Mouse (Mus musculus): ENCODE measurements at regions not wholly inside any gene's neighbourhood (a gene's known extent, or its start where the extent isn't known, plus 50 kb on each side); places are given as distances from the start of the nearest gene placed in this dataset.

- no peak for TF ChIP-seq HCFC1 (IDR thresholded peaks at IDR 0.05; ENCODE audit: borderline replicate concordance, insufficient read depth, low read length)
- no peak for TF ChIP-seq MAFK (IDR thresholded peaks at IDR 0.05; ENCODE audit: insufficient read depth, low read depth, low read length)
- no peak for TF ChIP-seq ZNF384 (IDR thresholded peaks at IDR 0.05; ENCODE audit: low read depth, low read length)
- no peak for TF ChIP-seq CHD2 (IDR thresholded peaks at IDR 0.05; ENCODE audit: low read depth, low read length)
Measured at GRCm38 (mm10) chr11:12867541-12867940, 402.8 kb upstream of the Cobl start.
